Mouse (Mus musculus) thymus, adult 2 months (tissue): Measurements from ENCODE around the gene Wscd2.

Source experiments
- CTCF ChIP-seq: fragments of 200-500 bp; IDR thresholded peaks from 2 replicates; pipeline ENCODE4 v1.5.1; 2012; ENCODE audit warnings: mild to moderate bottlenecking, control low read depth, low read length, moderate library complexity, borderline replicate concordance; ENCODE audit not compliant: control insufficient read depth, poor library complexity, insufficient read depth; ENCODE audit errors: extremely low read depth
- POLR2A ChIP-seq: fragments of 200-500 bp; IDR thresholded peaks from 2 replicates; pipeline ENCODE4 v1.6.1; 2012; ENCODE audit warnings: mild to moderate bottlenecking, low read length, control low read depth, moderate library complexity; ENCODE audit not compliant: control insufficient read depth, poor library complexity, insufficient read depth; ENCODE audit errors: extremely low read depth

DNA sequence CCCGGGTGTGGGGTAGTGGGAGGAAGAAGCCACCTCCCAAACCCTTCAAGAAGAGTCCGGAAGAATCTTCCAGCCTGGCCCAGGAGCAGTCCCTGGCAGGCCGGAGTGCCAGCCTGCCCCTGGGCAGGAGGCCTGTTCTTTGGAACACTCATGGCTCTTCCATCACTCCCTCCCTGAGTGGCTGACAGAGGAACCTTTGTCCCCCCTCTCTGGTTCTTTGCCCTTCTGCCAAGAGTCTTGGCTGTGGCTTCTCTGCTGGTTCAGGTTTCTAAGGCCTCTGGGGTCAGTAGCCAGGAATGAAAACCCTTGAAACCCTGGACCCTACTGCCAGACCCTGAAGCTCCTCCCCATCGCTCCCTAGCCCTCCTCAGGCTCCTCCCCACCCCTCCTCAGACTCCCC lies 147.5 kb downstream of the Wscd2 start:
- TF ChIP-seq POLR2A (no peak), CTCF (no peak)
